Mouse (Mus musculus) erythroblast, embryonic 14.5 days (primary cell): ENCODE data around the gene Cyp2c70. TPM values are rescaled to one million over a fixed set of nuclear protein-coding genes. Genes with fewer than 3 reads are reported as not detected.
"Not testable (repeated sequence)": the region's sequence is repeated elsewhere in the genome, so short reads cannot be mapped to it uniquely, and the experiment has no call there.

Source experiments
- H3K27me3 ChIP-seq: 2 replicates; pipeline ENCODE4 v1.6.1; 2012; ENCODE audit warnings: inconsistent platforms; ENCODE audit not compliant: control insufficient read depth
- H3K36me3 ChIP-seq: 2 replicates; pipeline ENCODE4 v1.6.1; 2012; ENCODE audit warnings: mild to moderate bottlenecking, inconsistent platforms; ENCODE audit not compliant: control insufficient read depth
- H3K4me1 ChIP-seq: 2 replicates; pipeline ENCODE4 v1.6.1; 2012; ENCODE audit warnings: inconsistent platforms; ENCODE audit not compliant: control insufficient read depth
- H3K4me3 ChIP-seq: replicated peaks from 2 replicates; pipeline ENCODE3; 2012; ENCODE audit warnings: moderate library complexity, mild to moderate bottlenecking, inconsistent platforms
- H3K9me3 ChIP-seq: 2 replicates; pipeline ENCODE4 v1.6.1; 2012; ENCODE audit warnings: low read length, inconsistent platforms, mixed read lengths; ENCODE audit not compliant: control insufficient read depth
- GATA1 ChIP-seq: IDR thresholded peaks from 2 replicates; pipeline ENCODE4 v1.6.1; 2012; ENCODE audit warnings: low read length, inconsistent platforms, mixed read lengths
- TAL1 ChIP-seq: IDR thresholded peaks from 3 replicates; pipeline ENCODE4 v1.6.1; 2012; ENCODE audit warnings: low read length, inconsistent platforms, mixed read lengths
- polyA plus RNA-seq: library from polyadenylated mRNA; stranded (reverse); fragments of >175 nt; gene quantifications from 2 replicates; pipeline ENCODE4 v1.2.3, GENCODE M21; 2012

The Cyp2c70 gene
- not detected in 2 replicates for polyA plus RNA-seq

DNA sequence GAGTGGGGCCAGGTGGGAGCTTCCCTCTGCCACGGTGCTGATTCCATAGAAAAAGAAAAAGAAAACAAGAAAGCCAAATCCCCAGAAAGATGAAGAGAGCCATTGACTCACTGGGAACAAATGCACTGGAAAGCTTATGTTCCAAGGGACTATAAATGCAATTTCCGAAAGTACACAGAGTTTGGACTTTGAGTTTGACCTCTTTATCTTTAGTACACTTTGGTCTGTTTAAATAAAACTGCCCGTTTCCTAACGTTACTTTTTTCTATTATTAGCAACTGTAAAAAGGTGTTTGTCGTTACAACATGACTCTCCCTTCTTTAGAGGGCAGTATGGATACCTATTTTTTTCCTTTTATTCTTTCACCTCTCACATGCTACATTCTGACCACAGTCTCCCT, at the start of gene Cyp2c70:
Gene Cyp2c70, minus strand, starts transcription at position 174 of the 400 bp plus-strand sequence.
- TF ChIP-seq GATA1, result no peak
- TF ChIP-seq TAL1, result no peak
- Histone ChIP-seq H3K9me3 (no peaks in the 10 kb centered on the region), H3K36me3 (no peaks in the 10 kb centered on the region), H3K27me3 (no peaks in the 10 kb centered on the region), H3K4me3 (no peak within 1 kb of the TSS), H3K4me1 (no peaks in the 10 kb centered on the region)

GRCm38 (mm10) chr19:40232560-40232959, 45.4 kb upstream of the Cyp2c70 start:
- H3K27me3 ChIP-seq, result no peaks in the 10 kb centered on the region
- H3K4me1 ChIP-seq, result peaks cover 2% of the 10 kb centered on the region; the same call in 1 of the 2 replicates
- no peak for TF ChIP-seq TAL1
- TF ChIP-seq GATA1, result no peak
- H3K9me3 ChIP-seq, result no peaks in the 10 kb centered on the region
- H3K36me3 ChIP-seq, result peaks cover 35% of the 10 kb centered on the region
- H3K4me3 ChIP-seq, result no peak overlapping the region

- Histone ChIP-seq H3K27me3 (no peaks in the 10 kb centered on the region), H3K4me3 (no peak overlapping the region), H3K4me1 (peaks cover 2% of the 10 kb centered on the region; the same call in 1 of the 2 replicates), H3K9me3 (no peaks in the 10 kb centered on the region), H3K36me3 (peaks cover 40% of the 10 kb centered on the region)
- TF ChIP-seq GATA1, result no peak
- TF ChIP-seq TAL1, result no peak
Measured at GRCm38 (mm10) chr19:40231825-40232541, 44.9 kb upstream of the Cyp2c70 start.

DNA sequence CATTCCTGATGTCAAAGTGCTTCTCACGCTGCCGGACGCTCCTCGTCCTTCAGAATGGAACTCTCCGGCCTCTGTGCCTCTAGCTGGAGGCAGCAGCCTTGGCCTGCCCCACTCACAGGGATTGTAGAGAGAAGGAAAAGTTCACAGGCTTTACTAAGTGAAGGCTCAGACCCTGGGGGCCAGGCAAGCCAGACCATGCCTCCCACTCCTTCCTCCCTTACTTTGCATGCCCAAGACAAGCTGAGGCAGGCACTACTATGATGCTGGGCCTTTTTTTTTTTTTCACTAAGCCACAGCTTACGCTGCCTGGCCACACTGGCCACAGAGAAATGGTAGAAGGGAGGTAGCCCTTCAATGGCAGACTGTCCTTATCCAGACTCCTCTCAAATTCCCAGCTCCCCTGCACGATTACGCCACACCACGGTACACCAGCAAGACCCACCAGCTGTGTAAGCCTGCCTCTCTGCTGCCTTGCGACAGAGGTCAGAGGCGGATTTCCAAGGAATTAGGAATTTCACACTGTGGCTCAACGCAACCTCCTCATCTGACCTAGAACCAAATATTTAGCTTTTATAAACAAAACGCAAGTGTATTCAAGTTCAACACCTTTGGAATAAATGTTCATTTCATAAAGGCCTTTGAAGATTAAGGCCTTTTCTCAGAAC, 44.1 kb upstream of the Cyp2c70 start:
- no peak overlapping the region for H3K4me3 ChIP-seq
- peaks cover 42% of the 10 kb centered on the region for H3K36me3 ChIP-seq
- TF ChIP-seq GATA1, result no peak
- TF ChIP-seq TAL1, result no peak

DNA sequence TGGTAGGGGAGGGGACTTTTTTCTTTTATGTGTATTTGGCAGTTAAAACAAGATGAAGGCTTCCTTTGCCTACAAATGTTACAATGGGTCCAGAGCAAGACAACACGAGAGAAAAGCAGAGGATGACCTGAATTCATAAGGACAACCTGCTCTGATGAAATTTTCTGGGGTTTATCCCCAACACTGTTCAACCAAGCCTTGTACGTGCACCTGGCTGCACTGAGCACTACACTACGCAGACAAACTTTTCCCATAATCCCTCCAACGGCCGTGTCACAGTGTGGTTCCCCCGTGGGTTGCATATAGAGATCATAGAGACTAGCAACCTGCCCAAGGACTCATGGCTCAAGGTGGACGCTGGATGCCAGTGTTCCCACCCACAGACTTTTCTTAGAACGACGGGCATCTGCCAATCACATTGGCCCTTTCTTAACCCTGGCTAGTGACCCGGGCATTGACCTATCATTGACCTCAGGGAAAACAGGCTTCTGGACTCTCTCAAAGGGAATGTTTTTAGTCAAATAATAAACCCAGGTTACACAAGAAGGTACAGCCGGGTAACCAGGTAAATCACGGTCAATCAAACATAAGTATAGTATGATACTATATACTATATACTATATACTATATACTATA, 39.5 kb upstream of the Cyp2c70 start:
- TF ChIP-seq TAL1, result no peak
- no peak for TF ChIP-seq GATA1
- Histone ChIP-seq H3K27me3 (no peaks in the 10 kb centered on the region), H3K4me3 (no peak overlapping the region), H3K9me3 (no peaks in the 10 kb centered on the region), H3K36me3 (peaks cover 63% of the 10 kb centered on the region), H3K4me1 (no peaks in the 10 kb centered on the region)

More for the DNA sequence above, 44.1 kb upstream of the Cyp2c70 start:
- H3K9me3 ChIP-seq, result no peaks in the 10 kb centered on the region
- peaks cover 2% of the 10 kb centered on the region; the same call in 1 of the 2 replicates for H3K4me1 ChIP-seq
- no peaks in the 10 kb centered on the region for H3K27me3 ChIP-seq

DNA sequence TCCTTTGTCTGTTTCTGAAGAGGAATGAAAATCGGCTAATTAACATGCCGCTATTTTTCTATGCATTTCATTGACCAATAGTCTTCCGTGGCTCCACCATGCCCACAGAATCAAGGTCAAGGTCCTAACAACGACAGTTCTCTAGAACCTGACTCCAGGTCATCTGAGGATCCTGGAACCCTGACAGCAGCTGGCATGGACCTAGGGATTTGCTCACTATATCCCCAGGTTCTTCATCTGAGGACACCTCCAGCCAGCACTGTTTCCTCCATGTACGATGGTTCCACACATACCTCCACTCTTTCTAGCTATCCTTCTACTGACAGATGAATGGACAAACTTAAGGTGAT, 38.6 kb upstream of the Cyp2c70 start:
- TF ChIP-seq TAL1 (no peak), GATA1 (no peak)
- H3K4me3 ChIP-seq, result no peak overlapping the region
- H3K27me3 ChIP-seq, result no peaks in the 10 kb centered on the region
- H3K4me1 ChIP-seq, result no peaks in the 10 kb centered on the region
- H3K9me3 ChIP-seq, result no peaks in the 10 kb centered on the region
- H3K36me3 ChIP-seq, result peaks cover 59% of the 10 kb centered on the region

DNA sequence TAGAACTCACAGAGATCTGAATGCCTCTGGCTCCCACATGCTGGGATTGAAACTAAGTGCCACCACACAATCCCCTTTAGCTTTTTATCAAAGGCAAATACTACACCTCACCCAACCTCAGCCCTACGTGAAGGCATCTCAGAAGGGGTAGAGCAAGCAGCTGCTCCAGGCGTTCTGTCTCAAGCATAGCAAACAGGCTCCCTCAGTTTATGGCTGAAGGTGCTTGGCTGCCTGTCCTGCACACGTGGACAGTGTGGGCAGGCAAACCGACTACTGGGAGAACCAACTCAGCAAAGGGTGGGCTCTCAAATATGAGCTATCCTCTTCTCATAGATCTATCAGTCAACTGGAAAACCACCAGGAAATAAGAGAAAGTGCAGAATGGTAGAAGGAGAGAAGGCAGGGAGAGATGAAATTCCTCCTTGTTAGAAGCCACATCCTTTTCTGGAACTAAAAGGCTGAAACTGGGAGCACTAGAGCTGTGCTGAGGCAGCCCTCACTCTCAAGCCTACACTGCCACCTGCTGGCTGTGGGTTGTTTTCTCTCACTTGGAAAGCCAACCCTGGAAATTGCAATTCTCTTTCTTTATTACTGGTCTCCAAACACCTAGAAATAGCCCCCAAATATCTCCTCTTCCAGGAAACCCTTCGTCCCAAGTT, 38.1 kb upstream of the Cyp2c70 start:
- Histone ChIP-seq H3K4me3 (no peak overlapping the region), H3K9me3 (no peaks in the 10 kb centered on the region), H3K36me3 (peaks cover 54% of the 10 kb centered on the region), H3K4me1 (no peaks in the 10 kb centered on the region), H3K27me3 (no peaks in the 10 kb centered on the region)
- TF ChIP-seq TAL1, result no peak
- TF ChIP-seq GATA1, result no peak

- H3K4me1 ChIP-seq, H3K9me3 ChIP-seq, H3K4me3 ChIP-seq, H3K27me3 ChIP-seq: not testable (repeated sequence)
- peaks cover 27% of the 10 kb centered on the region for H3K36me3 ChIP-seq
Measured at GRCm38 (mm10) chr19:40222307-40222706, 35.2 kb upstream of the Cyp2c70 start.

DNA sequence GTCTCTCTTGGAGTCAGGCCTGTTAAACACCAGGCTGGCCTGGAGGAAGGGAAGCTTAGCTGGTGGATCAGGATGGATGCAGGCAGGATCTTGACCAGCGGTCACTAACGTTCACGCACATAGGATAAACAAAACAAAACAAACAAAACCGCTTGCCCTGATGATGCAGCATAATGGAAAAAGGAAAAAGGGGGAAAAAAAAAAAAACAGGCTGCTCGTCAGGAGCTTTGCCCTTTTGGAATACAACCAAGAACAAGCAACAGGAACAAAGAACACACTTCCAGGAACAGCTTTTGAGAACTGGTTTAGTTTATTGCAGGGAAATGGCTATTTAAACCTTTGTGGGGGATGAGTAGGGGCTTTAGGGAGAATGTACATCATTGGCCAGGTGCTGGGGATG, 33.7 kb upstream of the Cyp2c70 start:
- Histone ChIP-seq H3K4me3 (no peak overlapping the region), H3K9me3 (no peaks in the 10 kb centered on the region), H3K4me1 (no peaks in the 10 kb centered on the region), H3K27me3 (no peaks in the 10 kb centered on the region), H3K36me3 (peaks cover 23% of the 10 kb centered on the region)
- TF ChIP-seq GATA1 (no peak), TAL1 (no peak)

GRCm38 (mm10) chr19:40202947-40203346, 15.8 kb upstream of the Cyp2c70 start:
- not testable (repeated sequence) for H3K9me3 ChIP-seq, H3K27me3 ChIP-seq, H3K4me1 ChIP-seq, H3K36me3 ChIP-seq, H3K4me3 ChIP-seq
